Mouse (Mus musculus): ENCODE results near the gene Usp47.

Usp47 gene

GRCm38 (mm10) chr7:112158942-112159341 lies 135.6 kb downstream of the Usp47 start, which contains the start of gene Dkk3:
Dkk3 (minus strand) TSS chr7:112159057.
- no peak for DNase-seq

- DNase-seq: no peak
These were observed 136.5 kb downstream of the Usp47 start for GRCm38 (mm10) chr7:112159835-112160234.
